Mouse (Mus musculus) liver, embryonic 18 days (tissue): ENCODE results near the gene Plin5. TPM values are rescaled to one million over a fixed set of nuclear protein-coding genes. Genes with fewer than 3 reads are reported as not detected.

ENCODE experiments used
- polyA plus RNA-seq: library from polyadenylated mRNA; depleted of rRNA; stranded (reverse); fragments of >200 nt; gene quantifications from 2 replicates; pipeline ENCODE4 v1.2.3, GENCODE M21; 2012; rRNA removed

Gene Plin5
- polyA plus RNA-seq = 30.3 and 41.4 TPM in 2 replicates

DNA sequence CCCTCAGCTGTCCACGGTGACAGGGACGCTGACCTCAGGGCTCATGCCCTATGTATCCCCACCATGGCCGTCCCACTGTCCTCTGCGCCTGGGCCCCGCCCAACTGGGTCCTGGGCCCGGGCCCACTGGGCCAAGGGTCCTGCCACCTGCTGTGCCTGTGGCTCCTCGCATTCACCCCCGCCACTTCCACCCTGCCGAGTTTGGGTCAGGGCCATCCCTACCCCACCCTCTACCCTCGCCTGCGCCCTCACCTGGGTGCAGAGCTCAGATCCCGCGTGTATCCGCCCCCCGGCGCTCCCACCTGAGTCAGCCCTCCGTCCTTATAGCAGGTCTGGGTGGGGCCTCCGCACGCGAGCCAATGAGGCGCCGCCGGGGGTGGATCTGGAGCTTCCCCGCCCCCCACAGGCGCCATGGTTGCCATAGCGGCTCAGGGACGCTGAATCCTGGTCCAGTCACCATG, at the start of gene Plin5:
Gene Plin5 (minus strand): TSS at position 346 of the 460 bp plus-strand sequence.

DNA sequence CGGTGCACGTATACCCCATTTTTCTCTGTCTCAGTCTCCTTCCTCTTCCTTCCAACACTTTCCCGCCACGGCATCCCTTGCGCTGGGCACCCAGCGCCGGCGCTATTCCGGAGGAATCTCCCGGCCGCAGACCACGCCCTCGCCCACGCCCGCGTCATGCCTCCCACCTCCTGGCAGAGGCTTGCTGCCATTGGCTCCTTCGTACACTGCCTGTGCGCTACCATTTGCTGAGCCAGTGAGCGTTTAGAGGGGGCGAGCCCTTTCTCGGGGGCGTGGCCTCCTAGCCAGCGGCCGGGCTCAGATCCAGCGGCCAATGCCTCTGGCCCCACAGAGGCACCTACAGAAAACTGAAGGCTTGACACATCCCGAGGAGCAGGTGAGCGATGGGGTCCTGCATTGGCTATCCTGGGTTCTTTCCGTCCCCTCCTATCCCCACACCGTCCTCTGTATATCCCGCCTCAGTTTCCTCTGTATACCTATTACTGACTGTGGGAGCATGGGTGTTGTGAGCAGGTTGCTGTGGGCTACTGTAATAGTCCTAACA, 44.9 kb upstream of the Plin5 start, which contains the start of gene Tnfaip8l1:
Gene Tnfaip8l1 (plus strand): TSS at position 247 of the 544 bp plus-strand sequence.

DNA sequence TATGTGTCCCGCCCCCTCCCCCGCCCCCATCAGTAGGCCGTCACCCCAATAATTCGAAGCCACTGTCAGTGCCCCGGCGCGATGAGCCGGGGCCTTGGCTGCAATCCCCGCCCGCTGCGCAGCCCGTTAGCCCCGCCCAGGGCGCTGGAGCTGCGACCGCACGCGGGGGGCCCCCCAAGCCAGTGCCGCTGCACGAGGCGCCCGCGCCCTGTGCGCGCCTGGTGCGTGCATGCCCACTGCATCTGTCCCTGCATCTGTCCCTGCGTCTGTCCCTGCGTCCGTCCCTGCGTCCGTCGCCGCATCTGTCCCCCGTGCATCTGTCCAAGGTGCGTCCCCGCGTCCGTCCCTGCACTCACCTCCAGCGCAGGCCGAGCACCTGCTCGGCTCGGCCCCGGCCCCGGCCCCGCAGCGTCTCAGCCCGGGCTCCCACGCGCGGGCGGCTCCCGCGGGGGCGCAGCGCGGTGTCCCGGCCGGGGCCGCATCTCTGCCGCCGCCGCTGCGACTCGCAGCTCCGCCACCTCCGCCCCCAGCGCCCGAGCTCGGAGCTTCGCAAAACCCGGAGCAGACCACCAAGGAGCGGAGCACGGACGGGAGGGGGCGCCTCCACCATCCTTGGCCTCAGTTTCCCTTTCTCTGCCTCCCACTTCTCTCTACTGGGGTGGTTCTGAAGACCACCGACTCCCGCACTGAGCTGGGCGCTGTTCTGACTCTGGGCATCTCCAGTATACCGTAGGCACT, 22.6 kb upstream of the Plin5 start, which contains the start of gene Sema6b:
Gene Sema6b (minus strand): TSS at position 486 of the 738 bp plus-strand sequence.

DNA sequence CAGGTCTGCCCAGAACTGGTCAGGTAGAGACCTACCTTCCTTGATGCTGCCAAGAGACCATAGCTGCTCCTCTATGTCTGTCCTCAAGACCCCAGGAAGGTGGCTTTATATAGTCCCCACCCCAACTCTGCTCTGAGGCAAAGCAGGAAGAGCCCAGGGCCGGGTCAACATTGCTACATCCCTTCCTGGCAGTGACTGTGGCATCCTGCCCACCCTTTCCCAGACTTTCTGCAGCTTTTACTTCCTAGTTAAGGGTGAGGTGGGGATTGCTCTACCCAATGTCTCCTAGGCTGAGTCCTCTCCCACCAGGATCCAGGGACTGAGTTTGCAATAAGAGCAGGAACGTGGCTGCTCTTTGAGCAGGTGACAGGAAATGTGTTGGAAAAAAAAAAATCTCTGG, 4.4 kb upstream of the Plin5 start, which contains the start of gene Lrg1:
Gene Lrg1 (minus strand): TSS at position 176 of the 400 bp plus-strand sequence.

DNA sequence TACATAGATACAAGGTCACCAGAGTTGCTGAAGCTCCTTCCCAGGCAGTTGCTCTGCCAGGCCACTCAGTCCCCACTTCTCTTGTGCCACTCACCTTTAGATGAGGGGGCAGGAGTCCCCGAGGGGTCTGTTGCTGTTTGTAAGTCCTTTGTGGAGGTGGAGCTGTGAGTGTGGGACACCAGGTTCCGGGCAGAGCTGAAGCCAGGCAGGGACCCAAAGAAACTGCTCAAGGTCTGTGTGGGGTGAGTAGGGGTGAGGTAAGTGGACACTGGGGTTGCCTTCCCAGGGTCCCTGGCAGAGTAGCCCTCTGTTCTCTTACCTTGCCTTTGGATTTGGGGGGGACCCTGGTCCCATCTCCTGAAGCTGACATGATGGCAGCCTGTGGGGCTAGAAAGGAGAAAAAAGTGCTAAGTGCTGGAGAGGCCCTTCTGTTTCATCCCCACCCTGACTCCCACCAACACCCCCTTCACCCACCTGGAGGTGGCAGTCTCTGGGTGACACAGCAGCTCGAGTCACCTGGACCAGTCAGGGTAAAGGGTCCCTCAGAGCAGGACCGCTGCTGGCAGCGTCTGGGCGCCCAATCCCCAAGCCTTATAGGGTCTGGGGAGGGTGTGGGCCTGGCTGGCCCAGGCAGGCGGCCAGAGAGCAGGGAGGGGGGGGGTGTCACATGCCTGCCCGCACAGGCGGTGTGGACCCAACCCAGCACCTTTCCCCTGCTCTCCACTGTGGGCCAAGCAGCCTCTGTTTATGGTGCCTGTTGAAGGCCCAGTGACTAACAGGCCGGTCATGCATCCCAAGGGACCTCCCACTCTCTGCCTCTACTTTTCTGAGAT, 8.0 kb downstream of the Plin5 start, which contains the start of gene Plin4:
Gene Plin4 (minus strand): TSS at position 585 of the 833 bp plus-strand sequence.

DNA sequence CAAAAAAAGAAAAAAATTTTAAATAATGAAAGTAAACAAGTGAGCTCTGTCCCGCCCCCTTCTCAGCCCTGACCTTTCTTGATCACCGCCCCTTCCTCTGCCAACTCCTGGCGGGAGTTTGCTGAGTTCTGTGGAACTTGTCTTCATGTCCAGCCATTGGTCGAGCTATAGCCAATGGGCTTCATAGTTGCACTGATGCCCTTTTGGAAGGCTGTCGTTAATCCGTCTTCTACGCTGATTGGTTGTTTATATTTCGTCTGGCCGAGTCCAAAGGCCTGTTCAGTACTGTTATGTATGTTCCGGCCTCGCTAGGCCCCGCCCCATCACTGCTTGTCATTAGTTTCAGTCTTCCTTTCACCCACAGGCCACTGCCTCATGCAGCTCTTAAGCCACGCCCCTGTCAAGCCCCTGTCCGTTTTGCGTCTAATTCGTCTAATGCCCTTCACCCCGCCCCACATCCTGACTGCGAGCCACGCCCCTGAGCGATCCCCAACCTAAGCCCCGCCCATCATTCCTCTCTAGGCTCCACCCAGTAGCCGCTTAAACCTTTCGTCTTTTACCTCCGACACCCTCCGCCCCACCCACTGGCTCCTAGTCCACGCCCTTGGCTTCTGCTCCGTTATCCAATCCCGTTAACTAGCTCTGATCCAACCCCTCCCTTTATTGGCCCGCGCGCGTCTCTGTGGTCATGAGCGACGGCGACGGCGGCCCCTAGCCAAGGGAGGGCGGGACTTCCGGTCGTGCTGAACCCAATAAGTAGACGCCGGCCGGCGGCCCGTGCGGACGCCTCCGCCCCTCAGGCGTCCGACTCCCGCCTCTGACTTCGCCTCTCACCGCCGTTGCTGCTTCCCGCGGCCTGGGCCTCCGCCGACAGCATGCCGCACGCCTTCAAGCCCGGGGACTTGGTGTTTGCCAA, 38.3 kb downstream of the Plin5 start, which contains the start of gene Hdgfl2:
Gene Hdgfl2 (plus strand): TSS at position 755 of the 916 bp plus-strand sequence.

DNA sequence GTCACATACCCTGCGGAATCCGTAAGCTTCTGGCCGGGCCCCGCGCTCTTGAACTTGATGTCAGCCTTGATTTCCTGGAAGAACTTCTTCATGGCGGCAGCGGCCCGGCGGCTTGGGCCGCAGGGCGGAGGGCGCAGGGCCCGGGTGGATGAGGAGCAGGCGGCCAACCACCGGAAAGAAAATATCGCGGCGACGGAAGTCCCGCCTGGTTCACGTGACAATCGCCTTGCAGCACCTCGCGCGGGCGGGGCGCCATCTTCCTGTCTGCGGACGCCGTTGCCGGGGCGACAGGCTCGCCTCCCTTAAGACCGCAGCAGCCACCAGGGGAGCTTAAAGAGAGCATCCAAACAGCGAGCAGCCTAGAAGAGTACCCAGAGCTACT, 42.6 kb downstream of the Plin5 start, which contains the start of gene Ubxn6:
Gene Ubxn6 (minus strand): TSS at position 202 of the 382 bp plus-strand sequence.

Other genes starting within 250 kb of the Plin5 start
- 0.96 and 1.3 TPM in 2 replicates for gene Zfp119a, start 238.7 kb downstream of the Plin5 start, polyA plus RNA-seq
- gene Zfp959, start 225.5 kb downstream of the Plin5 start, polyA plus RNA-seq = 2.8 and 3.5 TPM in 2 replicates
- 1.1 and 1.5 TPM in 2 replicates for gene Zfp119b, start 168.1 kb downstream of the Plin5 start, polyA plus RNA-seq
- gene Ebi3, start 165.0 kb downstream of the Plin5 start, polyA plus RNA-seq = 9.9 and 13.9 TPM in 2 replicates
- 4.5 and 5.0 TPM in 2 replicates for gene Yju2, start 158.5 kb downstream of the Plin5 start, polyA plus RNA-seq
- gene Shd, start 147.1 kb downstream of the Plin5 start, polyA plus RNA-seq = 0.44 and 0.54 TPM in 2 replicates
- gene Fsd1, start 131.1 kb downstream of the Plin5 start, polyA plus RNA-seq = 0.07 and 0.12 TPM in 2 replicates
- gene Stap2, start 112.0 kb downstream of the Plin5 start, polyA plus RNA-seq = 15.6 and 16.5 TPM in 2 replicates
- 28.4 and 34.8 TPM in 2 replicates for gene Mpnd, start 111.9 kb downstream of the Plin5 start, polyA plus RNA-seq
- gene Sh3gl1, start 81.0 kb downstream of the Plin5 start, polyA plus RNA-seq = 36.6 and 39.4 TPM in 2 replicates
- 6.3 and 6.8 TPM in 2 replicates for gene Chaf1a, start 77.2 kb downstream of the Plin5 start, polyA plus RNA-seq
- gene Ubxn6, start 42.6 kb downstream of the Plin5 start, polyA plus RNA-seq = 16.2 and 18.5 TPM in 2 replicates
- gene Hdgfl2, start 38.0 kb downstream of the Plin5 start, polyA plus RNA-seq = 21.8 and 24.8 TPM in 2 replicates
- gene Plin4, start 7.8 kb downstream of the Plin5 start, polyA plus RNA-seq = 1.8 and 2.7 TPM in 2 replicates
- 27.0 and 30.1 TPM in 2 replicates for gene Lrg1, start 4.4 kb upstream of the Plin5 start, polyA plus RNA-seq
- gene Sema6b, start 22.7 kb upstream of the Plin5 start, polyA plus RNA-seq = 3.1 and 4.3 TPM in 2 replicates
- 2.3 and 2.7 TPM in 2 replicates for gene Tnfaip8l1, start 44.9 kb upstream of the Plin5 start, polyA plus RNA-seq
- gene Mydgf, start 66.3 kb upstream of the Plin5 start, polyA plus RNA-seq = 55.4 and 56.7 TPM in 2 replicates
- gene Dpp9, start 101.3 kb upstream of the Plin5 start, polyA plus RNA-seq = 16.5 and 19.1 TPM in 2 replicates
- 5.1 and 5.5 TPM in 2 replicates for gene Fem1a, start 139.2 kb upstream of the Plin5 start, polyA plus RNA-seq
- 6.8 and 8.0 TPM in 2 replicates for gene Ticam1, start 159.2 kb upstream of the Plin5 start, polyA plus RNA-seq
- gene Plin3, start 175.3 kb upstream of the Plin5 start, polyA plus RNA-seq = 13.8 and 16.0 TPM in 2 replicates
- not detected in 2 replicates for gene Arrdc5, start 182.7 kb upstream of the Plin5 start, polyA plus RNA-seq
- 33.6 and 34.3 TPM in 2 replicates for gene Uhrf1, start 185.7 kb upstream of the Plin5 start, polyA plus RNA-seq
- 5.8 and 6.7 TPM in 2 replicates for gene Kdm4b, start 208.5 kb upstream of the Plin5 start, polyA plus RNA-seq